Mouse (Mus musculus) neural tube, embryonic 11.5 days (tissue): ENCODE results near the gene Pecr. TPM values are rescaled to one million over a fixed set of nuclear protein-coding genes. Genes with fewer than 3 reads are reported as not detected.
"Not testable (repeated sequence)": the region's sequence is repeated elsewhere in the genome, so short reads cannot be mapped to it uniquely, and the experiment has no call there.

ENCODE experiments used
- ATAC-seq: fragments of 200-750 bp; cut with Nextera tagmentation; 2 replicates; pipeline ENCODE4 v1.8.0; 2017; ENCODE audit warnings: moderate number of reproducible peaks, mild to moderate bottlenecking, moderate TSS enrichment, moderate library complexity; ENCODE audit not compliant: insufficient read depth, low FRiP score, low TSS enrichment
- DNase-seq: peaks from one replicate; pipeline ENCODE4 v3.0.0-alpha.2; 2015; ENCODE audit warnings: low spot score
- H3K27ac ChIP-seq: fragments of 300-500 bp; sonication (generic); 2 replicates; pipeline ENCODE4 v1.5.1; 2014; ENCODE audit warnings: low read depth, mild to moderate bottlenecking, low read length
- H3K27me3 ChIP-seq: fragments of 300-500 bp; sonication (generic); 2 replicates; pipeline ENCODE4 v1.6.1; 2014; ENCODE audit warnings: mild to moderate bottlenecking, low read length, mixed read lengths; ENCODE audit not compliant: control insufficient read depth, insufficient read depth
- H3K36me3 ChIP-seq: fragments of 300-500 bp; sonication (generic); 2 replicates; pipeline ENCODE4 v1.6.1; 2014; ENCODE audit warnings: mild to moderate bottlenecking, low read length, moderate library complexity, mixed read lengths; ENCODE audit not compliant: control insufficient read depth, insufficient read depth
- H3K4me1 ChIP-seq: fragments of 300-500 bp; sonication (generic); 2 replicates; pipeline ENCODE4 v1.6.1; 2014; ENCODE audit warnings: low read length, mixed read lengths; ENCODE audit not compliant: control insufficient read depth, insufficient read depth
- H3K4me2 ChIP-seq: fragments of 300-500 bp; sonication (generic); 2 replicates; pipeline ENCODE4 v1.6.1; 2014; ENCODE audit warnings: low read depth, mild to moderate bottlenecking, moderate library complexity
- H3K4me3 ChIP-seq: fragments of 300-500 bp; sonication (generic); 2 replicates; pipeline ENCODE4 v1.5.1; 2014; ENCODE audit warnings: low read depth, low read length
- H3K9ac ChIP-seq: fragments of 300-500 bp; sonication (generic); 2 replicates; pipeline ENCODE4 v1.6.1; 2014; ENCODE audit warnings: mild to moderate bottlenecking, low read length
- H3K9me3 ChIP-seq: fragments of 300-500 bp; sonication (generic); 2 replicates; pipeline ENCODE4 v1.6.1; 2016; ENCODE audit warnings: low read length; ENCODE audit not compliant: control insufficient read depth
- WGBS: fragments of 180-500 bp; shearing (Covaris S2); extraction: QIAGEN DNeasy Blood & Tissue Kit; methylation state at CpG from one replicate; pipeline ENCODE4 v1.1.7; 2014; 5-methylcytosine and 5-hydroxymethylcytosine counted together
- polyA plus RNA-seq: library from polyadenylated mRNA; unstranded; fragments of >200 nt; fragmentation: Nextera tagmentation; extraction: Ambion mirVana; gene quantifications from 2 replicates; pipeline ENCODE4 v1.2.1, GENCODE M21; 2014

The Pecr gene
- polyA plus RNA-seq, 1 experiment from 2014 or later = 14.0 TPM

DNA sequence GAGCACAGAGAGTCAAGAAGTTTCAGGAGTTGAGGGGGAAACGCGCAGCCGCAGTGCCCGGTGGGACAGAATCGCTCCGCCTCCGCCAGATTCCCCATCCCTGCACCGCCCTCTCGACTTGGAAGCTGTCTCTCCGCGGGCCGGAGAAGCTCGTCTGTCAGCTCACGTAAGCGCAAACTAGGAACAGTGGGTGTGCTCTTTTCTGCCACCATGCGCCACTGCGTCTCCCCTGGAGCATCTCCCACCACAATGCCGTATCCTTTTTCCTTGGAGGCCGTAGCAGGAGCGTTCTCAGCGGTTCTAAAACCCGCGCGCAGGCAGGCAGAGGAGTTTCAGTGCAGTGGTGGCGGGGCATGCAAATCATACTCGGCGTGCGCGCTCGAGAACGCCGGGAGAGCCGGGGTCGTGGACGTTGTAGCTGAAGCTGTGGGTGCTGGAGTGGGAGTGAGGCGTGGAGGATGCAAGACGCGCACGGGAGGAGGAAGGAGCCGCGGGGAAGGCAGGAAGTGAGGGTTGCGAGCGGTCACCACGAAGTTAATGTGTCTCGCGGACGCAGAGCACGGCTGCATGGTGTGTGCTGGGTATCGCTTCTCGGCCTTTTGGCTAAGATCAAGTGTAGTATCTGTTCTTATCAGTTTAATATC, 47.6 kb downstream of the Pecr start:
- Histone ChIP-seq H3K4me3 (peak overlapping the region; percentile 45), H3K27ac (peak overlapping the region; percentile 63; the same call in 1 of the 2 replicates), H3K4me2 (peak overlapping the region; percentile 66), H3K9ac (peak overlapping the region; percentile 62)
- under 1% methylated on average over 35 of the region's 50 CpGs for WGBS
- not testable (repeated sequence) for H3K27me3 ChIP-seq, H3K9me3 ChIP-seq, H3K36me3 ChIP-seq, H3K4me1 ChIP-seq
- DNase-seq = peak; percentile 82
- ATAC-seq = peak; percentile 83

DNA sequence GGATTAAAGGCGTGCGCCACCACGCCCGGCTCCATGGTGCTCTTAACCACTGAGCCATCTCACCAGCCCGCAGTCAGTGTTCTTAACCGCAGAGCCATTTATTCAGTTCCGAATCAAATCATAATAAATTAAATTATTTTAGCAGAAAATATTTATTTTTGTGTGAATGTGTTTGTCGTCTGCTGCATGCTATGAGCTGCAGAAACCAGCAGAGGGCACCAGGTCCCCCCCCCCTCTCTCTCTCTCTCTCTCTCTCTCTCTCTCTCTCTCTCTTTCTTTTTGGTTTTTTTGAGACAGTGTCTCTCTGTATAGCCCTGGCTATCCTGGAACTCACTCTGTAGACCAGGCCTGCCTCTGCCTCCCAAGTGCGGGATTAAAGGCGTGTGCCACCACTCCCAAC, 51.5 kb downstream of the Pecr start:
- H3K9me3 ChIP-seq, H3K4me3 ChIP-seq, H3K4me2 ChIP-seq, H3K27ac ChIP-seq, H3K27me3 ChIP-seq, H3K9ac ChIP-seq, H3K4me1 ChIP-seq, ATAC-seq, H3K36me3 ChIP-seq, DNase-seq: not testable (repeated sequence)
- 79% methylated on average over 10 of the region's 10 CpGs for WGBS

DNA sequence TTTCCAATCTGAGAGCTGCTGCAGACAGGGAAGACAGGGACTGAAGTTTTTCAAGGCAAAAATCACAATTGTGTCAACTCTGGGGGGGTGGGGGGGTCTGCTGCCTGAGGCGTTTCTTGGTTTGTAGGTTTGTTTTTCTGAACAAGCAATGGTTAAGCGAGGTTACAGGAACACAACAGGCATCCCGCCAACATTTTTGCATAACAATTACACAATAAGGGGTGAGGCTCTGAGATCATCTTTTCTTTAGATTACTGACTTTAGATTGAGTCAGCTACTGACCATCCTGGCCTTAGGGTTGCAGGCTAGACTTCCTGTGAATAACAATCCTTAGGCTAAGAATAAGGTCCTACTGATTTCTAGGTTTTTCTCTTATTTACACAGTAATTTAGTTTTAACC, 55.1 kb downstream of the Pecr start:
- H3K36me3 ChIP-seq = no peaks in the 10 kb centered on the region
- H3K27ac ChIP-seq = no peak overlapping the region
- no peak overlapping the region for H3K9ac ChIP-seq
- no peaks in the 10 kb centered on the region for H3K27me3 ChIP-seq
- H3K4me1 ChIP-seq = no peaks in the 10 kb centered on the region
- H3K4me3 ChIP-seq = no peak overlapping the region
- no peak for DNase-seq
- WGBS = 21% methylated on average over 3 of the region's 3 CpGs
- no peaks in the 10 kb centered on the region for H3K9me3 ChIP-seq
- no peak overlapping the region for H3K4me2 ChIP-seq
- no peak for ATAC-seq

DNA sequence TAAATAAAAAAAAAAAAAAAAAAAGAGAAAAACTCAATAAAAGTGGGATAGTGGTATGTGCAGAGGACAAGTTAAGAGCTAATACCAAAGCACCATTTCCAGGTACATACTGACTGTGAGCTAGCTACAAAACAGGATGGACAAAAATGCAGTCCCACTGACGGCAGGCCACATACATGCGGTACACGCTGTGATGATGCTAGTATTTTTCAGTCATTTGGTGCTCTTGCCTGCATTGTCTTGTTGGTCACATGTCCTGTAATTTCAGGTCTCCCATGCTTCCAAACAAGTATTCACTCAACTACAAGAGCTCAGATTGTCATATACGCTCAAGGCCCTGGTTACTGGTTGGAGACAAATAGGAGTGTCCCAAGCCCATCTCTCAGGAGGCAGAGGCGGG, 56.6 kb downstream of the Pecr start:
- no peak for ATAC-seq
- Histone ChIP-seq H3K27me3 (no peaks in the 10 kb centered on the region), H3K9ac (no peak overlapping the region)

DNA sequence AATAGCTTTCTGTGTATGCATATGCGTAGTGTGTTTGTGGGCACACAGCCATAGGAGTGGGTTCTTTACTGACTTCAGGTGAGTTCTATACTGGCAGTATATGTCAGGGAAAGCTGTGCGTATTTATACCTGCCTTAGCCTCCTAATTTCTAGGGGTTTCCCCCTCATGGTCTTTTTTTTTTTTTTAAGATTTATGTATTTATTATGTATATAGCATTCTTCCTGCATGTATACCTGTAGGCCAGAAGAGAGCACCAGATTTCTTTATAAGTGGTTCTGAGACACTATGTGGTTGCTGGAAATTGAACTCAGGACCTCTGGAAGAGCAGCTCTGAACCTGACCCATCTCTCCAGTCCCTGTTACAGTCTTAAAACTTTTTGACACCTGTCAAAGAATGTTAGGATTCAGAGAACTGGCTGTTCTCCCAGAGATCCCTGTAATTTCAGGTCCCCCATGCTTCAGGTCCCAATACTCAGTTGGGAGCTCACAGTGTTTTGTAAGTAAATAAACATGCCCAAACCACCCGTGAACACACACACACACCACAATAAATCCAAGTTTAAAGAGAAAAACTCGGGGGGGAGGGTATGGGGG, 57.1 kb downstream of the Pecr start:
- no peak overlapping the region for H3K9ac ChIP-seq
- WGBS = 50% methylated on average over 4 of the region's 4 CpGs
- H3K4me2 ChIP-seq = no peak overlapping the region
- DNase-seq (no peak), ATAC-seq (peak; percentile 25; the same call in 1 of the 2 replicates)
- no peak overlapping the region for H3K4me3 ChIP-seq
- H3K27me3 ChIP-seq = no peaks in the 10 kb centered on the region
- no peaks in the 10 kb centered on the region for H3K4me1 ChIP-seq
- no peaks in the 10 kb centered on the region for H3K36me3 ChIP-seq
- H3K9me3 ChIP-seq = no peaks in the 10 kb centered on the region
- no peak overlapping the region for H3K27ac ChIP-seq

More for the DNA sequence above, 56.6 kb downstream of the Pecr start:
- H3K27ac ChIP-seq = no peak overlapping the region
- H3K4me1 ChIP-seq = no peaks in the 10 kb centered on the region
- WGBS = 85% methylated on average over 5 of the region's 5 CpGs
- H3K9me3 ChIP-seq = no peaks in the 10 kb centered on the region
- no peak overlapping the region for H3K4me2 ChIP-seq
- DNase-seq = no peak
- no peaks in the 10 kb centered on the region for H3K36me3 ChIP-seq
- no peak overlapping the region for H3K4me3 ChIP-seq

DNA sequence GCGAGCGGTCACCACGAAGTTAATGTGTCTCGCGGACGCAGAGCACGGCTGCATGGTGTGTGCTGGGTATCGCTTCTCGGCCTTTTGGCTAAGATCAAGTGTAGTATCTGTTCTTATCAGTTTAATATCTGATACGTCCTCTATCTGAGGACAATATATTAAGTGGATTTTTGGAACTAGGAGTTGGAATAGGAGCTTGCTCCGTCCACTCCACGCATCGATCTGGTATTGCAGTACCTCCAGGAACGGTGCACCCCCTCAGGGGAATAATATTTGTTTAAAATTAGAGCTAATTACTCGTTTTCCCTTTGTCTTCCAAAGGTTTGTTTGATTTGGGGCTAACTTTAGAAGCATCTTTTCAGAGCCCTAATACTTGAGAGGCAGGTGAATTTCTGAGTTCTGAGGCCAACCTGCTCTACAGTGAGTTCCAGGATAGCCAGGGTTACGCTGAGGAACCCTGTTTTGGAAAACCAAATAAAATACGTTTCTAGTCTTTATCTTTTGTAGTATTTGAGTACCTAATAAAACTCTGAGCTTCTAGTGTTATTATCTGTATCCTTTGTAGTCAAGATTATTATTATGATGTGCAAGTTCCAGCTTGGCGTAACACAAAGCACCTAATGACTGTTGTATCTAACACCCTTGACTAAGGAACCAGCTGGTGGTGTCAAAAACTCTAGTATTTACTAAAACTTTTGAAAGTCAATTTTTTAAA, 57.8 kb downstream of the Pecr start:
- Histone ChIP-seq H3K4me1 (no peaks in the 10 kb centered on the region), H3K9ac (peak overlapping the region; percentile 54; the same call in 1 of the 2 replicates), H3K4me3 (peak overlapping the region; percentile 28; the same call in 1 of the 2 replicates), H3K27ac (no peak overlapping the region), H3K36me3 (no peaks in the 10 kb centered on the region), H3K4me2 (no peak overlapping the region; the same call in 1 of the 2 replicates), H3K27me3 (no peaks in the 10 kb centered on the region), H3K9me3 (no peaks in the 10 kb centered on the region)
- WGBS = 0% methylated on average over 10 of the region's 18 CpGs
- ATAC-seq (peak; percentile 87), DNase-seq (peak; percentile 60)

DNA sequence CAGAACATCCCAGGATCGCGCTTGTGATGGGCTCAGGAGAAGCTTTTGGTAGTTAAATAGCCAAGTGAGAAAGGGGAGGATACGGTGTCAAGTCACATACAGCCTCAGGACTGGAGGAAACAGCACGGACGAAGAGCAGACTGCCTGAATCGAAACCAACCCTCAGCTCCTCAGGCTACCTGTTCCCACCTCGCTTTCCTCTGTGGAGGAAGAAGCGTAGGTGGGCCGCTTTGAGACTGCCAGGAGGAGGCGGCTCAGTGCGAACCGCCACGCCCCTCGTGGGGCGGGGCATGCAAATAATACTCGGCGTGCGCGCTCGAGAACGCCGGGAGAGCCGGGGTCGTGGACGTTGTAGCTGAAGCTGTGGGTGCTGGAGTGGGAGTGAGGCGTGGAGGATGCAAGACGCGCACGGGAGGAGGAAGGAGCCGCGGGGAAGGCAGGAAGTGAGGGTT, 58.4 kb downstream of the Pecr start:
- under 1% methylated on average over 25 of the region's 31 CpGs for WGBS
- H3K27me3 ChIP-seq, H3K27ac ChIP-seq, H3K4me1 ChIP-seq, H3K9me3 ChIP-seq, H3K36me3 ChIP-seq: not testable (repeated sequence)
- ATAC-seq (peak; percentile 87), DNase-seq (peak; percentile 91)
- peak overlapping the region; percentile 48 for H3K4me2 ChIP-seq
- H3K9ac ChIP-seq = peak overlapping the region; percentile 54; the same call in 1 of the 2 replicates
- peak overlapping the region; percentile 28 for H3K4me3 ChIP-seq

DNA sequence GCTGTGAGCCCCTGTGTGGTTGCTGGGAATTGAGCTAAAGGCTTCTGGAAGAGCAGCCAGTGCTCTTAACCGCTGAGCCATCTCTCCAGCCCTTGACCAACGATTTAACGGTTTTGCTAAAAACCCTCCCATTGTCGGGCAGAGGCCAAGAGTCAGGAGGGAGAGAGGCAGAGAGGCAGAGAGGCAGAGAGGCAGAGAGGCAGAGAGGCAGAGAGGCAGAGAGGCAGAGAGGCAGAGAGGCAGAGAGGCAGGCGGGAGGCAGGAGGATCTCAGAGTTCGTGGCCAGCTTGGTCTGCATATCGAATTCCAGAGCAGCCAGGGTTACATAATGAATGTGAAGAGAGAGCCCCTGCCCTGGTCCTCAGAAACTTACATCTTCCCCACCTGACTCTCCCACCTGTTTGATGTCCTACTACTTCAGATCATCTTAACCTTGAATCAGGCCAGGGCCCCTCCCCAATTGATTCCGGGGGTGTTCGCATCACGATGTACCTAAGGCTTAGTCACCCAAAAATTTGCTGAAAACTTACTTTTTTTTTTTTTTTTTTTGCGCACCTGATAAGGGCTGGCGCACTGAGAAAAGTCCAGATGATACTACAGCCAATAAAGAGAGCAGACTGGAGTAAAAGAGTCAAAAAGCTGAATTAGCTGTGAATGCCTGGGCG, 58.9 kb downstream of the Pecr start:
- no peaks in the 10 kb centered on the region for H3K27me3 ChIP-seq
- H3K27ac ChIP-seq = no peak overlapping the region
- H3K36me3 ChIP-seq = no peaks in the 10 kb centered on the region
- H3K4me1 ChIP-seq = no peaks in the 10 kb centered on the region
- DNase-seq (no peak), ATAC-seq (no peak)
- 9% methylated on average over 13 of the region's 13 CpGs for WGBS
- peak overlapping the region; percentile 28; the same call in 1 of the 2 replicates for H3K4me3 ChIP-seq
- H3K9me3 ChIP-seq = no peaks in the 10 kb centered on the region
- H3K4me2 ChIP-seq = peak overlapping the region; percentile 48
- no peak overlapping the region for H3K9ac ChIP-seq
